Mouse (Mus musculus) heart, postnatal 14 days (tissue): ENCODE data around the gene Tmem106c. TPM values are rescaled to one million over a fixed set of nuclear protein-coding genes. Genes with fewer than 3 reads are reported as not detected.

Experiments used
- DNase-seq, 2 experiments: peaks; one replicate each; pipeline ENCODE4 v3.0.0; 2021 to 2022
- intact Hi-C: fragments of 180-260 bp; cut with DNase I; formaldehyde crosslinking; loops from one replicate; pipeline ENCODE4 v1.15.1; 2025
- long read RNA-seq, 2 experiments: library from polyadenylated mRNA; stranded (forward); transcript quantifications; one replicate each; pipeline ENCODE4 v2.0.0; 2021
- total RNA-seq, 2 experiments: library from RNA; stranded (reverse); gene quantifications; 2 replicates each; pipeline ENCODE4 v1.2.3; 2021

Tmem106c gene
- 10 to 100 TPM; 12.4 to 12.7 TPM for total RNA-seq
- long read RNA-seq, experiment 1, transcript Tmem106c-202 (8 exons, 1,455 nt): major isoform, 17 of 30 reads
- long read RNA-seq, experiment 1, transcript Tmem106c-201 (8 exons, 1,623 nt): minor isoform, 12 of 30 reads
- long read RNA-seq, experiment 1, partial matches to known transcripts: 0 of 30 reads
- long read RNA-seq, experiment 1, other reads (novel, unspliced or antisense): 1 of 30 reads
- long read RNA-seq, experiment 2, transcript Tmem106c-202 (8 exons, 1,455 nt): major isoform, 12 of 22 reads
- long read RNA-seq, experiment 2, transcript Tmem106c-201 (8 exons, 1,623 nt): minor isoform, 8 of 22 reads
- long read RNA-seq, experiment 2, partial matches to known transcripts: 1 of 22 reads
- long read RNA-seq, experiment 2, other reads (novel, unspliced or antisense): 1 of 22 reads

- intact Hi-C loops: loop anchor here (5.0 kb wide), 1 partner anchor 208 kb away; no protein-coding TSS in a partner anchor
Observed at GRCm38 (mm10) chr15:97963989-97964835, at the start of gene Tmem106c. TSS of gene Tmem106c (plus strand) at chr15:97964200.

GRCm38 (mm10) chr15:97914331-97914747 lies 49.7 kb upstream of the Tmem106c start:
- intact Hi-C loops: no loop called here
- DNase-seq: peak; percentile 46 to 54

More at GRCm38 (mm10) chr15:97963989-97964835, at the start of gene Tmem106c:
- peak; percentile 95 to 96 for DNase-seq

- DNase-seq: no peak
- intact Hi-C loops: no loop called here
Observed at GRCm38 (mm10) chr15:97917994-97918393, 46.0 kb upstream of the Tmem106c start.

GRCm38 (mm10) chr15:97919217-97919616 lies 44.8 kb upstream of the Tmem106c start:
- no peak for DNase-seq
- intact Hi-C loops: no loop called here

- DNase-seq: no peak
- intact Hi-C loops: no loop called here
Observed at GRCm38 (mm10) chr15:97920306-97920705, 43.7 kb upstream of the Tmem106c start.

GRCm38 (mm10) chr15:97921796-97922195 lies 42.2 kb upstream of the Tmem106c start:
- intact Hi-C loops: no loop called here
- DNase-seq: no peak

GRCm38 (mm10) chr15:97922421-97922820 lies 41.6 kb upstream of the Tmem106c start:
- no peak for DNase-seq
- intact Hi-C loops: no loop called here

- DNase-seq: no peak
- intact Hi-C loops: no loop called here
Observed at GRCm38 (mm10) chr15:97927018-97927417, 37.0 kb upstream of the Tmem106c start.

- intact Hi-C loops: no loop called here
- DNase-seq: no peak
Observed at GRCm38 (mm10) chr15:97927821-97928220, 36.2 kb upstream of the Tmem106c start.

GRCm38 (mm10) chr15:97929259-97929824 lies 34.7 kb upstream of the Tmem106c start:
- DNase-seq: no peak
- intact Hi-C loops: no loop called here

GRCm38 (mm10) chr15:97932441-97932840 lies 31.6 kb upstream of the Tmem106c start:
- no peak for DNase-seq
- intact Hi-C loops: no loop called here

GRCm38 (mm10) chr15:97938580-97938979 lies 25.4 kb upstream of the Tmem106c start:
- DNase-seq: peak in 1 of 2 experiments; percentile 28
- intact Hi-C loops: no loop called here

GRCm38 (mm10) chr15:97940088-97940487 lies 23.9 kb upstream of the Tmem106c start:
- intact Hi-C loops: no loop called here

GRCm38 (mm10) chr15:97941306-97941705 lies 22.7 kb upstream of the Tmem106c start:
- DNase-seq: no peak
- intact Hi-C loops: no loop called here

More at GRCm38 (mm10) chr15:97940088-97940487, 23.9 kb upstream of the Tmem106c start:
- DNase-seq: no peak

- no peak for DNase-seq
- intact Hi-C loops: no loop called here
Observed at GRCm38 (mm10) chr15:97942538-97942937, 21.5 kb upstream of the Tmem106c start.

- intact Hi-C loops: no loop called here
- no peak for DNase-seq
Observed at GRCm38 (mm10) chr15:97943356-97943755, 20.6 kb upstream of the Tmem106c start.

- DNase-seq: no peak
- intact Hi-C loops: no loop called here
Observed at GRCm38 (mm10) chr15:97944919-97945574, 19.0 kb upstream of the Tmem106c start.

GRCm38 (mm10) chr15:97945656-97946315 lies 18.2 kb upstream of the Tmem106c start:
- DNase-seq: no peak
- intact Hi-C loops: no loop called here

- intact Hi-C loops: no loop called here
- DNase-seq: no peak
Observed at GRCm38 (mm10) chr15:97948720-97949119, 15.3 kb upstream of the Tmem106c start.

- intact Hi-C loops: loop anchor here (5.0 kb wide), 4 partner anchors 42 to 232 kb away; no protein-coding TSS in a partner anchor
- DNase-seq: no peak
Observed at GRCm38 (mm10) chr15:97949706-97950105, 14.3 kb upstream of the Tmem106c start.
